Mouse (Mus musculus) adrenal gland, postnatal 10 days (tissue): Measurements from ENCODE around the gene Dach1. TPM values are rescaled to one million over a fixed set of nuclear protein-coding genes. Genes with fewer than 3 reads are reported as not detected.

Experiments
- DNase-seq: peaks from one replicate; pipeline ENCODE4 v3.0.0; 2021; ENCODE audit warnings: mixed read lengths
- total RNA-seq, 2 experiments: library from RNA; stranded (reverse); gene quantifications; 2 replicates each; pipeline ENCODE4 v1.2.3; 2021

Gene Dach1
- total RNA-seq, 2 experiments from 2014 or later = 8.9 to 13.0 TPM

DNA sequence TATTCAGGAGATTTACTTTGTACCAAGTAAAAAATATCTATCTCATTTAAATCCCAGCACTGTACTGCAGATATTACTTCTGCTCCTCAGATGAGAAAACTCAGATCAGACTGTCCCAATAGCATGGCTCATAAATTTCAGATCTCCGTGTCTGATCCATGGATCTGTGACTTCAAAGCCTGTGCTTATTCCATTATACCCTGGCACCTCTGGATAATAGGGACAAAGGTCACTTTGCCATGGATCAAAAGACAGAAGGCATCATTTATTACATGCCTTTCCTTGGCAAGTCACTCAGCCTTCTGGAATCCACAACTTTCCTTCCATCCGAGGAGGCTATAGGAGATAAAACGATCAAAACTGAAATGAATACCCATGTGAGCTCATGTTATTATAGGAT, 132.4 kb downstream of the Dach1 start:
- no peak for DNase-seq

- DNase-seq = no peak
Measured at GRCm38 (mm10) chr14:98035261-98035660, 134.3 kb downstream of the Dach1 start.

GRCm38 (mm10) chr14:98023540-98023939, 146.0 kb downstream of the Dach1 start:
- DNase-seq = no peak

GRCm38 (mm10) chr14:98014053-98014452, 155.5 kb downstream of the Dach1 start:
- DNase-seq = no peak

DNA sequence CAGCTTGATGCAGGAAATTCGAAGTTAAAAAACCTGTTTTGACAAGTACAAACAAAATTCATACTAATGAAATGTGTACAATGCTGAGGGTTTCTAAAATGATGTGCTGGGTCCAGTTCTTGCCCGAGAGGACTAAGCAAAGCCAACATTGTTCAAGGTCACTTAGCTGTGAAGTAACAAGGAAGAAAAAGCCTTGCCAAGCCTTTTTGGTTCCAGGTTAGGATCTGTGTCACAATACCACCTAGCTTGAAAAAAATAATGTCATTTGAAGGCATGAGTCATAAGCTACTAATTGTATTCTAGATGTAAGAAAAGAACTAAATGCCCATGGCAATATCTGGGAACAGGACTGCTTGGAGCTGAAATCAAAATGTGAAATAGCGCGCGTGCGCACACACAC, 161.1 kb downstream of the Dach1 start:
- DNase-seq = no peak

DNA sequence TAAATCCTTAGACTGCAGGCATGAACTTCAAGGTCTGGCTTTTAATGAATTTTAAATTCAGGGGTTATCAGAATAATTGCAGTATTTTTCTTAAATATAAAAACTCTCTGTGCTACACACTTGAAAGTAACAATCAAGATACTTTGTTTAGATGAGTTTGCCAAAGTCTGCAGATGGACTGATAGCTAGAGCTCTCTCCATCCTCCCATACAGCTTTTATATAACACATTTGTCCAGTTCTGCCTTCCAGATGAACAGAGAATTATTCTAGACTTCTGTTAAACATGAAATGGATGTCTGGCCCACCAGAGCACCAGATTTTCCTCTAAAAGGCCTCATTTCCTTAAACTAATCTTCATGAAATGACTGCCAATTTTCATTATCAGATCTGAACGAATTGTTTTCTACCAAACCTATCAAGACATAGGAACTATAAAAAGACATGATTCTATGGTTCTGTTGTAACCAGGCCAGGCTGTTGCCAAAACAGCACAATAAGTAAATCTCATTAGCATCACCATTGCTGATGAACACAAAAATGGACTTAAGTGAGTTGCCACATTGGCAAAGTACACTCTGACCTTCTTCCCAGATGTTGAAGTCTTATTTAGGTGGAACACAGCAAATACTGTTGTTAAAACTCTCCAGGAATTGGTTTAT, 167.4 kb downstream of the Dach1 start:
- DNase-seq = no peak

DNA sequence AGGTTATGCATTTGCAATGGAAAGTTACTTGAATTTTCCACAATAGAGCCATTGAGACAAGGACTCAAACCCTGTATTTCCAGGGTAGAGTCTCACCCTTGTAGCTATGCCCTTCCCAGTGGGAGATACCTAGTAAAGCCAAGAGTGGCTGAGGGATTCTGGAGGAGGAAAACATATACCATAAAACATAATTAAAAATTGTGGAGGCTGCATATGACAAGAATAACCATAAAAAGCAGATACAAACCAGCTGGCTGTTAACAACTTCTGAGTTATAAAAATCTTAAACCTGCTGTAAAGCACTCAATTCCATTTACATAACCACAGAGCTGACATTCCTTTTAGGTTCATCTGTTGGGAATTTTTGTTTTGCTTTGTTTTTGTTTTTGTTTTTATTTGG, 171.0 kb downstream of the Dach1 start:
- no peak for DNase-seq

DNA sequence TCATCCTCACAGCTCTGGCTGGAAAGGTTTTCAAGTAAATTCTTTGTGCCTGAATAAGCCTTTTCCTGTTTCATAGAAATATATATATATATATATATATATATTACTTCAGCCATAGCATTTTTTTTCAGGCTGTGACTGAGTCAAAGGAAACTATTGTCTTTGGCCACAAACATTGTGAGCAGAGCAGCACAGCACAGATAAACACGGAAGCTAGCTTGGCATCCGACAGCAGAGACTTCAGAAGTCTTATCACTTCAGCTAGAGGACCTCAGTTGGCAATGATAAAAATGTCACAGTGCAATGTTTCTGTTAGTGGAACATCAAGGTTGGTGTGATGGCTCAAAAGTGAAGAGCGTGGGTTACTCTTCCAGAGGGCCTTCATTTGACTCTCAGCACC, 186.3 kb downstream of the Dach1 start:
- no peak for DNase-seq

DNA sequence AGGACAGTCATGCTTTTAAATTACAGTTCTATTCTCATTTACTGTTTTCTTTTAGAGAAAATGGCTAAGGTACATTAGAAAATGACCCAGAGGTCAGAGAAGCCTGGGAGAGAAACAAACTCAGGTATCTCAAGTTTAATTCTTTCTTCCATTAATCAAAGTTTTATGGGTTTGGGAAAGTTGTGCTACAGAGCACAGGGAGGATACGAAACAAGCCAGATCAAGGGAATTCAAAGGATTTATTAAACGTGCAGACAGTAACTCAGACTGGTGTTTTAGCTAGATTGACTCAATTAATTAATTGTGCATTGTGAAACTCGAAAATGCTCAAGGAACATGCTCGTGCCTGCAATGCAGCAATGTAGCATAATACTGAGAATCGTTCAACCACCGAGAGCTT, 186.9 kb downstream of the Dach1 start:
- DNase-seq = no peak

DNA sequence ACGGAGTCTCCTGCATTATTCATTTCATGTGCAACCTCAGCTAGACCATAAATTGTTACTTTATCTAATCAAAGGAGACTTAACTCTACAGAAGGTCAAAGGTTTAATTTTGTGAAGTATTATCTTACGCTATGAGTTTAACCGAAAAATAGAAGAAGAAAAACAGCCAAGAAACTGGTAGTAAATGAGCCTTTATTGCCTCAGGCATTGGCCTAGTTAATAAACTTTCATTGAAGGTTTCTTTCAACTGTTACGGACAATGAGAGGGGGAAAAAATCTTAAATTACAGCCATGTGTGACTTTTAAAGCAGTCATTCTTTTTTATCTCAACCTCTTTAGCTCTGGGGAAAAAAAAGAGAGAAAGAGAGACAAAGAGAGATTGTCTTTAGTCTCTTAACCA, 188.7 kb downstream of the Dach1 start:
- DNase-seq = no peak

DNA sequence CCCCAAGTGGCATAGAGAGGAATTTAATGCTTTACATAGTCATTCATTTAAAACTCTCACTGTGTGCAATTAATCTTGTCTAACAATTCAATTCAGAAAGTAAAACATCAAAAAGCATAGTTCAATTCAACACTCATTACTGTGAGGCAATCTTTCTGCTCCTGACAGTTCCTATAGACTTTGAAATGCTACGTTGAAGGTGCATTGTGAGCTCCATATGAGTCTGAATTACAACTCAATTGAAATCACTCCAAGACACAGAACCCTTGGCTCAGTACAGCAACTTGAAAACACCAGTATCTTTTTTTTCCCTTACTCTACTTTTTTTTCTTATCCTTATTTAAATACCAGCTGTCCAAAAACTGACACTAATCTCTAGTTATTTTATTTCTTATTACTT, 193.5 kb downstream of the Dach1 start:
- no peak for DNase-seq

- no peak for DNase-seq
Measured at GRCm38 (mm10) chr14:97975447-97975846, 194.1 kb downstream of the Dach1 start.

DNA sequence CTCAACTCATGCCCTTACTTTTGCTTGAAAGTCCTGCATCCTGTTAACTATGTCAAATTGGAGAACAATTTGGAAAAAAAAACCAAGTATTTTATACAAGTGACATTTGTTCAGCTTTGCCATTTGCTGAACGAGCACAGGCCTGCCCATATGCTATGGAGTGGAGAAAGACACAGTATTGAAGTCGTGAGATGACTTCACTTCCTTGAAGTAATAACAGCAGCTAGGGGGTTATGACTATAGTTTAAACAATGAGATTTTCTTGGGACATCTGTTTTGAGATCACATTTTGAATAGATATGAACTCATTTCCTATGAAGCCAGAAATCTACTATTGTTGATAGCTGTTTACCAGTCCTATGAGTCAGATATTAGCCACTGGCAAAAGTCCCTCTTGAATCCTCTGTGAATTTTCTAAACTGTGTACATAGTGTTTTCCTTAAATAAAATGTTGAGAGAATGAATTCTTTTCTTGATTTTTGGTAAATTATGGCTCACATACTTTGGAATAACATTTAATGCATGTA, 205.0 kb downstream of the Dach1 start:
- no peak for DNase-seq

DNA sequence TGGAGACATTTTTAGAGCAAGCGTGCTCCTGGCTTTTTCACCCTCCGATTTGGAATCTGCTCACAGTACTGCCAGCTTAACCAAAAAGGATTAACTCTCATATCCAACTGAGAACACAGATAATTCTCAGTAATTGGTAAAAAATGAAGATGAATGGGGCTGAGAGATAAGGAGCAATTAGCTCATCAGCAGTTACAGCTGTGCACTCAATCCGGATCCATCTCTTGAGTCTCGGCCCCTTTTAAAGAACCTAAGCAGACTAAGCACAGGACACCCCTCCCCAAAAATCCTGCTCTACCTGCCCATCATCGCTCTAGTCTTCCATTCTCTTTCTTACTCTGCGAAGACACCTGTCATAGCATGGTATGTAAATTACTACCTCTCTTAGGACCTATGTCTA, 205.9 kb downstream of the Dach1 start:
- DNase-seq = no peak

GRCm38 (mm10) chr14:97956356-97956755, 213.2 kb downstream of the Dach1 start:
- no peak for DNase-seq

DNA sequence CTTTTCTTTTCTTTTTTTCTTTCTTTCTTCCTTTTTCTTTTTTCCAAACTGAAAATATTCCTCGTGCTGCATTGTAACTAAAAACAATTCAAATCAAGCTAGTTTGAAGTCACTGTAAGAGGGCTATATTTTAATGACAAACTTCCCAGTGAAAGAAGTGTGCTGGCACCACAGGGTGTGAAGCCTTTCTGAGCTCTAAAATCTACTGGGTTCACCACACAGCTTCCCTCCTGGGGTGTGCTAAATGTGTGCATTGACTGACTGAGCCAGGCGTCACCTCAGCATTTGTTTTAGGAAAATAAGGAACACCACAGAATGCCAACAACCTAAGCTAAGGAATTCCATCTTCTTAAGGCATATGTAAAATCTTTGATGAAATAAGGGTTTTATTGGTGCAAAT, 224.1 kb downstream of the Dach1 start:
- no peak for DNase-seq

- no peak for DNase-seq
Measured at GRCm38 (mm10) chr14:97944643-97945268, 224.8 kb downstream of the Dach1 start.

DNA sequence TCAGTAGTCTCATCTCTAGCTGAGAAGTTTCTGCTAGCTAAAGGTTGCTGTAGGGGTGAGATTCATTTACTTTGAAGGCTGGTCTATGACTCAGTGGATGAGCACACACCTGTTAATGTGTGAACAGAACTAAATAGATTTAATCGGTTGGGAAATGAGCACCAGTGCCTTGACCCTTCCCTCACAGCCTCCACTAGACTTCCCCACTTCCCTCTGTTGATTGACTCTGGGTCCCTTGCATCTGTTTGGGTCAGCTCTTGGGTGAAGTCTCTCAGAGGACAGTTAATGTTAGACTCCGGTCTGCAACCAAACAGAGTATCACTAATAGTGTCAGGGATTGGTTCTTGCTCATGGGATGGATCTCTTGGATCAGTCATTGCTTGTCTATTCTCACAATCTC, 227.2 kb downstream of the Dach1 start:
- DNase-seq = no peak

- no peak for DNase-seq
Measured at GRCm38 (mm10) chr14:97896622-97897021, 272.9 kb downstream of the Dach1 start.

DNA sequence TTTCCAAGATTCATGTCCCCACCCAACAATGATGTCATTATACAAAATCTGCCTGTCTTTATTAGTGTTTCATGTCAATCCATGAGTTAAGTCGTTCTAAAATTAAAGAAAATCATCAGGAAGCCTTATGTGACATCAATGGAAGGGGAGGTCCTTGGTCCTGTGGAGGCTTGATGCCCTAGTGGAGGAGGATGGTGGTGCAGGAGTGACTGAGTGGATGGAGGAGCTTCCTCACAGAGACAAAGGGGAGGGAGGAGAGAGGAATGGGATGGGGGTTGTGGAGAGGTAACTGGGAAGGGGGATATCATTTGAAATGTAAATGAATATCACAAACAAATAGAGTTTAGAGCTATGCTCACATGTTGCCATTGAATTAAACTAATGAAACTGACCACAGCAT, 287.6 kb downstream of the Dach1 start:
- no peak for DNase-seq

DNA sequence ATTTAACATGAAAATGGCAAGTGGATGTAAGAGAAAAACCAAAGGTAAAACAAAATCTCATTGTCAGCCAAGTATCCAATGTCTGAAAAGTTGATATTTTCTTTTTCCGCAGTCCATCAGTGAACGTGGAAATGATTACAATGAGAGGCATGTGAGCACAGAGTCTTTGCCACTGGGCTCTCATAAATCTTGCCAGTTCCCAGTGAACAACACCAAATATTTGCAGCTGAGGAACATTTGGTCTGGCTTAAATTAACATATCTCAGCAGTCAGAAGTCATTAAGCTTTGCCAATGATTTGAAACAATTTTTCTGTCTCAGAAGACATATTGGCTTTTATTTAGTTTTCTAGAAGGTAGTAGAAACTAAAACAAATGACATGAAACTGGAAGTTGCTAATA, 298.6 kb downstream of the Dach1 start:
- no peak for DNase-seq

- DNase-seq = no peak
Measured at GRCm38 (mm10) chr14:97858384-97858783, 311.2 kb downstream of the Dach1 start.

DNA sequence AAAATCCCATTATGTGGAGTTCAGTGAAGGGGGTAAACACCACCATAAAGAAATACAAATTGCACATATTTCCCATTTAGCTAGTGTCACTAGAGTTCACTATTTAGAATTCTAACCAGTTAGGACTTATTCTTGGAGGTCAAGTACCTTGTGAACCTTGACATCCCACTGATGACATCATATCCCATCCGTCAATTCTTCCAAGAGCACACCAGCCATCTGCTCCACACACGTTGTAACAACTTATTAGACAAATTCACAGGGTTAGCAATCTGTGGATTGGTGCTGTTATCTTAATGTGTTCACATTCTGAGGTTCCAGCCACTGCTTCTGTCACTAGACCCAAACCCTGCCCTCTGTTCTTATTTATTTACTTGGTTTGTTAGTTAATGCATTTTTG, 312.3 kb downstream of the Dach1 start:
- DNase-seq = no peak

DNA sequence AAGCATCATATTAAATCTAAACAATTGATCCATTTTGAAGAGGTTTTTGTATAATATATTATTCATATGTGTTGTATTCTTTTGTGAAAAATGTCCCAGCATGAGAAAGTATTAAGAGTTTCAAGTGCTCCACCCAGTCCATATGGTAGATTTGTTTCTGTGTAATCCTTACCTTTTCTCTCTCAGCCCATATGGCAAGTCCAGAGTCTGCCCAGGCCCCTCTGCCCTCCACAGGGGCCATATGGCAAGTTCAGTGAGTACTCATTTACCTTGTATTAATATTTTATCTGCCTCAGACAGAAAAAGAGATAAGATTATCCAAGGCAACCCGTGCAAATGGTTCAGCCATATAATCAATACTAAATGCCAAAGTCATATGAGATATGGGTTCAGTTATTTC, 314.2 kb downstream of the Dach1 start:
- DNase-seq = no peak
